Comparison of ENCODE assay signal across 11 mouse cellular contexts in genomic region chr3:60639135-60639534, GRCm38 (mm10).
DNase-seq lines count a peak whose midpoint lies in the region; ATAC-seq and TF ChIP-seq lines count a peak whose summit lies in the region.
"Had no signal": no experiment of that assay in that cellular context is flagged by ENCODE, and none has a peak within 500 bp of the region (broad histone marks: within the 10 kb centered on the region; RNA-seq: fewer than 3 reads in every experiment).

No protein-coding gene starts in this region.

- no peak overlapping the region for H3K4me3 ChIP-seq in intestine, embryonic 15.5 days (replicated peaks)
- H3K4me3 ChIP-seq: forebrain, embryonic 15.5 days; midbrain, embryonic 15.5 days had no signal

- H3K27me3 ChIP-seq in intestine, embryonic 15.5 days (replicated peaks): no peaks in the 10 kb centered on the region
- H3K27me3 ChIP-seq: forebrain, embryonic 15.5 days; midbrain, embryonic 15.5 days had no signal

- peak; percentile 30 for DNase-seq in kidney, postnatal 14 days
- no peak for DNase-seq in kidney, adult 11 months
- DNase-seq in brain, embryonic 14.5 days (ENCODE audit: low read depth): peak; percentile 33
- DNase-seq in lung, postnatal 4 days: peak; percentile 38 to 41
- no peak for DNase-seq in spleen, postnatal 10 days (ENCODE audit: low spot score in 2 of 2)
- DNase-seq: adrenal gland, adult 8-10 months had no signal

- no peak overlapping the region for H3K4me2 ChIP-seq in intestine, embryonic 15.5 days (replicated peaks)
- H3K4me2 ChIP-seq: forebrain, embryonic 15.5 days; midbrain, embryonic 15.5 days had no signal

- H3K9ac ChIP-seq in intestine, embryonic 15.5 days: no peak overlapping the region
- H3K9ac ChIP-seq: forebrain, embryonic 15.5 days; liver, embryonic 14.5 days; midbrain, embryonic 15.5 days had no signal

- no peaks in the 10 kb centered on the region for H3K4me1 ChIP-seq in intestine, embryonic 15.5 days (replicated peaks)
- H3K4me1 ChIP-seq: forebrain, embryonic 15.5 days; midbrain, embryonic 15.5 days had no signal

- peak; percentile 78 for ATAC-seq in granulocyte monocyte progenitor cell, adult 5-6 weeks (replicated peaks; ENCODE audit: poor library complexity, severe bottlenecking)
- no peak for ATAC-seq in intestine, embryonic 15.5 days
- ATAC-seq: forebrain, embryonic 15.5 days; midbrain, embryonic 15.5 days had no signal

- no peak for TF ChIP-seq CTCF in brain, embryonic 14.5 days (IDR thresholded peaks at IDR 0.05; ENCODE audit: borderline replicate concordance, extremely low read depth, insufficient read depth, insufficient read length)

- TF ChIP-seq POLR2A in brain, embryonic 14.5 days (IDR thresholded peaks at IDR 0.05; ENCODE audit: borderline replicate concordance, extremely low read depth, insufficient read depth, insufficient read length, poor library complexity, severe bottlenecking): no peak

- 50% methylated on average over 5 of the region's 5 CpGs for WGBS in intestine, embryonic 15.5 days

- H3K9me3 ChIP-seq in intestine, embryonic 15.5 days: no peaks in the 10 kb centered on the region
- H3K9me3 ChIP-seq: forebrain, embryonic 15.5 days; midbrain, embryonic 15.5 days had no signal

- no peaks in the 10 kb centered on the region for H3K36me3 ChIP-seq in intestine, embryonic 15.5 days
- H3K36me3 ChIP-seq: forebrain, embryonic 15.5 days; midbrain, embryonic 15.5 days had no signal

- no peak overlapping the region for H3K27ac ChIP-seq in intestine, embryonic 15.5 days
- H3K27ac ChIP-seq: forebrain, embryonic 15.5 days; liver, embryonic 14.5 days; midbrain, embryonic 15.5 days had no signal

Comparison
In these comparisons a context has a peak if more than half of its experiments do, and no peak if none do; other contexts are left out.
1. DNase-seq: peak in kidney, postnatal 14 days (single experiment), brain, embryonic 14.5 days (single experiment) and lung, postnatal 4 days (2 of 2); none in kidney, adult 11 months (single experiment) and spleen, postnatal 10 days (0 of 2).